ENCODE assay signal across 9 mouse cellular contexts in the genomic region with DNA sequence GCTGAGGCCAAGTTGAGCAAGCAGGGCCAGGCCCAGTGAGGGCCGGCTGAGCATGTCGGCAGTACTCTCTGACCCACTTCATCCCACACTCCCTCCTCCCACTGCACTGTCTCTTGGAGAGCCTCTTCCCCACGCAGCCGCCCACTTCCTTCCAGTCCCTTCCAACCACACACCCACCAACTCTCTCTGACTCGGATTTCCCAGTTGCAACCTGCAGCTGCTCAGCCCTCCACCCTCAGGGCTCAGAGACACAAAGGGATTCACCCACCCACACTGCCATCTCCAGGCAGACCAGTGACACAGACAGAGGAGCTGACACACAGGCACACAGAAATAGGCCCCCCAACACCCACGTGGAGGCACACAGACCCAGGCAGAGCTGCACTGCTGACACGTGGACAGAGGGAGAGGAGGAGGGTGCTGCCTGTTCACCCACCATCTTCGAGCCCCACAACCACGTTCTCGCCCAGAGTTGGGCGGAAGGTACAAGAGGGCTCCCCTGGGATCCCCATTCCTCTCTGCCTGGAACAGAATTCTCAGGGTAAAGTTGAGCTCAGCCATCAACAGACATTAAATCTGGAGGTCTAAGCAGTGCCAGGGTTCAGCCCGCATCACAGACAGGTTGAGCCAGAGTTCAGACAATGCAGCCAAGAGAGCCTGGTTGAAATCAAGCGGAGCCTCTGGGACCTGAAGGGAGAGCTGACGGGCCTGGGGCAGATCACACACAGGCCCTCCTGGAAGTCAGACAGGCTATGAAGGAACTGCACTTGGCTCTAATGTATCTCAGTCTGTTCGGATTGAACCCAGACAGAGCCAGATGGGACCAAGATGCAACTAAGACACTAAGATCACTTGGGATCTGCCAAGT. TPM values are rescaled to one million over a fixed set of nuclear protein-coding genes. Genes with fewer than 3 reads are reported as not detected.
DNase-seq lines count a peak whose midpoint lies in the region; ATAC-seq and TF ChIP-seq lines count a peak whose summit lies in the region.
"Had no signal": no experiment of that assay in that cellular context is flagged by ENCODE, and none has a peak within 500 bp of the region (broad histone marks: within the 10 kb centered on the region; RNA-seq: fewer than 3 reads in every experiment).

No protein-coding gene starts in this region.

- H3K4me3 ChIP-seq in kidney, adult 2 months (ENCODE audit: insufficient read depth, low read depth, low read length), result no peak overlapping the region
- H3K4me3 ChIP-seq in liver, adult 2 months (ENCODE audit: insufficient read depth, low read depth, low read length), result no peak overlapping the region
- H3K4me3 ChIP-seq: erythroblast, embryonic 14.5 days had no signal

- peak; percentile 57 for TF ChIP-seq CTCF in kidney, adult 2 months (conservative IDR thresholded peaks at IDR 0.05; ENCODE audit: insufficient read depth, insufficient read length, low read depth, low read length)
- peak; percentile 79 for TF ChIP-seq CTCF in liver, adult 2 months (IDR thresholded peaks at IDR 0.05; ENCODE audit: low read depth, low read length)

- no peaks in the 10 kb centered on the region for H3K79me2 ChIP-seq in liver, adult 2 months (ENCODE audit: control insufficient read depth, insufficient read depth, low read length)

- no peak overlapping the region for H3K27ac ChIP-seq in kidney, adult 2 months (ENCODE audit: insufficient read depth, low read depth, low read length)
- H3K27ac ChIP-seq in liver, adult 2 months (replicated peaks; ENCODE audit: insufficient read depth, low read depth, low read length), result peak overlapping the region; percentile 98

- WGBS in kidney, adult 2 months, result 49% methylated on average over 15 of the region's 15 CpGs
- WGBS in liver, adult 2 months, result 28% methylated on average over 15 of the region's 15 CpGs

- H3K4me1 ChIP-seq in kidney, adult 2 months (ENCODE audit: control insufficient read depth, insufficient read depth, low read length), result no peaks in the 10 kb centered on the region
- peaks cover 24% of the 10 kb centered on the region for H3K4me1 ChIP-seq in liver, adult 2 months (ENCODE audit: control insufficient read depth, insufficient read depth, low read length)

- no peak for TF ChIP-seq POLR2A in kidney, adult 2 months (IDR thresholded peaks at IDR 0.05; ENCODE audit: low read depth, low read length)
- TF ChIP-seq POLR2A in liver, adult 2 months (IDR thresholded peaks at IDR 0.05; ENCODE audit: extremely low read depth, insufficient read depth, low read length), result 0 out of 2 replicates have a peak, but pooled peaks have one; percentile 13

- no peaks in the 10 kb centered on the region for H3K27me3 ChIP-seq in kidney, adult 2 months (replicated peaks; ENCODE audit: control insufficient read depth, insufficient read depth, low read length)
- H3K27me3 ChIP-seq in liver, adult 2 months (ENCODE audit: control insufficient read depth, insufficient read depth, low read length), result no peaks in the 10 kb centered on the region

- H3K9ac ChIP-seq in liver, adult 2 months (ENCODE audit: low read depth, low read length), result peak overlapping the region; percentile 25

- ATAC-seq in inflammation-experienced regulatory T-cells, adult 6 months, result no peak

- H3K36me3 ChIP-seq in kidney, adult 2 months (ENCODE audit: control insufficient read depth, insufficient read depth, low read length), result no peaks in the 10 kb centered on the region
- H3K36me3 ChIP-seq in liver, adult 2 months (ENCODE audit: control insufficient read depth, insufficient read depth, low read length), result no peaks in the 10 kb centered on the region

- peak; percentile 51 for DNase-seq in ovary, postnatal 14 days (ENCODE audit: low spot score)
- no peak for DNase-seq in ovary, adult 18-20 months (ENCODE audit: low spot score)
- peak; percentile 95 for DNase-seq in brain, adult 2 months (ENCODE audit: low read depth, low spot score)
- DNase-seq in gonadal fat pad, adult 2 months (ENCODE audit: low read depth), result peak; percentile 81
- DNase-seq in kidney, adult 2 months, result peak; percentile 59
- DNase-seq in liver, adult 2 months (ENCODE audit: extremely low read depth, low read depth, low spot score), result peak; percentile 78
- peak; percentile 72 to 85 for DNase-seq in right cerebral cortex, postnatal 10 days (ENCODE audit: low spot score in 2 of 2)

RNA-seq across cellular contexts. Expression of a gene that starts 7.9 kb away (rescaled TPM):
- polyA plus RNA-seq in gonadal fat pad, adult 2 months (2012; rRNA removed), result 76.2 and 82.5 TPM in 2 replicates
- 60.7 and 66.5 TPM in 2 replicates for polyA plus RNA-seq in kidney, adult 2 months (2012; rRNA removed)
- 16.7 and 18.5 TPM in 2 replicates for total RNA-seq in liver, adult 2 months (2014; rRNA removed)
- polyA plus RNA-seq in liver, adult 2 months (2012; rRNA removed), result 34.7 and 38.3 TPM in 2 replicates
- polyA plus RNA-seq in inflammation-experienced regulatory T-cells, adult 6 months (2017; shearing (Covaris generic)), result 10 to 100 TPM; 38.1 to 69.3 (median 57.4) TPM

RNA-seq across cellular contexts. Expression of a gene that starts 8.2 kb away (rescaled TPM):
- 16.6 and 24.0 TPM in 2 replicates for polyA plus RNA-seq in gonadal fat pad, adult 2 months (2012; rRNA removed)
- 2.3 and 2.4 TPM in 2 replicates for polyA plus RNA-seq in kidney, adult 2 months (2012; rRNA removed)
- total RNA-seq in liver, adult 2 months (2014; rRNA removed), result 0.55 and 0.87 TPM in 2 replicates
- polyA plus RNA-seq in liver, adult 2 months (2012; rRNA removed), result 7.9 TPM in 2 replicates
- polyA plus RNA-seq in inflammation-experienced regulatory T-cells, adult 6 months (2017; shearing (Covaris generic)), result under 1 TPM in 1 of 3 experiments, not detected in 2; 0.09 TPM

RNA-seq across cellular contexts. Expression of a gene that starts 15.8 kb away (rescaled TPM):
- 103 and 120 TPM in 2 replicates for polyA plus RNA-seq in gonadal fat pad, adult 2 months (2012; rRNA removed)
- polyA plus RNA-seq in kidney, adult 2 months (2012; rRNA removed), result 45.0 and 49.3 TPM in 2 replicates
- 458 and 477 TPM in 2 replicates for total RNA-seq in liver, adult 2 months (2014; rRNA removed)
- 1,150 and 1,162 TPM in 2 replicates for polyA plus RNA-seq in liver, adult 2 months (2012; rRNA removed)
- polyA plus RNA-seq in inflammation-experienced regulatory T-cells, adult 6 months (2017; shearing (Covaris generic)), result 1 to 10 TPM; 3.6 to 5.5 (median 5.2) TPM

RNA-seq across cellular contexts. Expression of a gene that starts 30.8 kb away (rescaled TPM):
- not detected in 2 replicates for polyA plus RNA-seq in gonadal fat pad, adult 2 months (2012; rRNA removed)
- not detected in 2 replicates for polyA plus RNA-seq in kidney, adult 2 months (2012; rRNA removed)
- total RNA-seq in liver, adult 2 months (2014; rRNA removed), result not detected in 2 replicates
- polyA plus RNA-seq in liver, adult 2 months (2012; rRNA removed), result not detected in 2 replicates
- not detected for polyA plus RNA-seq in inflammation-experienced regulatory T-cells, adult 6 months (2017; shearing (Covaris generic))
- polyA plus RNA-seq: erythroblast, embryonic 14.5 days had no signal

RNA-seq across cellular contexts. Expression of a gene that starts 39.7 kb away (rescaled TPM):
- 7.6 and 11.8 TPM in 2 replicates for polyA plus RNA-seq in gonadal fat pad, adult 2 months (2012; rRNA removed)
- 8.8 and 10.9 TPM in 2 replicates for polyA plus RNA-seq in kidney, adult 2 months (2012; rRNA removed)
- total RNA-seq in liver, adult 2 months (2014; rRNA removed), result 2.6 and 5.4 TPM in 2 replicates
- polyA plus RNA-seq in liver, adult 2 months (2012; rRNA removed), result 5.5 and 7.8 TPM in 2 replicates
- 1 to 10 TPM; 3.9 to 7.9 (median 6.8) TPM for polyA plus RNA-seq in inflammation-experienced regulatory T-cells, adult 6 months (2017; shearing (Covaris generic))
